9 mouse cellular contexts compared by ENCODE assay signal in genomic region chr6:140924319-140924981, GRCm38 (mm10).
DNase-seq lines count a peak whose midpoint lies in the region; ATAC-seq and TF ChIP-seq lines count a peak whose summit lies in the region.
"Had no signal": no experiment of that assay in that cellular context is flagged by ENCODE, and none has a peak within 500 bp of the region (broad histone marks: within the 10 kb centered on the region; RNA-seq: fewer than 3 reads in every experiment).

No protein-coding gene starts in this region.

- H3K9me3 ChIP-seq in forebrain, postnatal 0 days (ENCODE audit: low read length): no peaks in the 10 kb centered on the region
- no peaks in the 10 kb centered on the region for H3K9me3 ChIP-seq in neural tube, embryonic 13.5 days
- H3K9me3 ChIP-seq: limb, embryonic 15.5 days had no signal

- H3K79me2 ChIP-seq in liver, adult 2 months (ENCODE audit: control insufficient read depth, insufficient read depth, low read length): no peaks in the 10 kb centered on the region

- DNase-seq in ovary, postnatal 36 days (ENCODE audit: low spot score): peak; percentile 20
- no peak for DNase-seq in ovary, postnatal 10 days (ENCODE audit: low spot score)
- DNase-seq in cerebellum, adult 18-20 months: peak; percentile 47 to 71
- peak; percentile 52 for DNase-seq in forebrain, postnatal 0 days
- peak; percentile 8 to 47 for DNase-seq in kidney, adult 8-10 months
- peak; percentile 24 for DNase-seq in liver, adult 2 months (ENCODE audit: extremely low read depth, low read depth, low spot score)

- no peak overlapping the region for H3K9ac ChIP-seq in forebrain, postnatal 0 days
- H3K9ac ChIP-seq in liver, adult 2 months (ENCODE audit: low read depth, low read length): no peak overlapping the region
- H3K9ac ChIP-seq in neural tube, embryonic 13.5 days: no peak overlapping the region
- H3K9ac ChIP-seq: limb, embryonic 15.5 days had no signal

- peak; percentile 65 for TF ChIP-seq CTCF in forebrain, postnatal 0 days (IDR thresholded peaks at IDR 0.05; ENCODE audit: low read depth)
- TF ChIP-seq CTCF in liver, adult 2 months (IDR thresholded peaks at IDR 0.05; ENCODE audit: low read depth, low read length): peak; percentile 54

- 40% methylated on average over 12 of the region's 12 CpGs for WGBS in forebrain, postnatal 0 days
- 60% methylated on average over 12 of the region's 12 CpGs for WGBS in liver, adult 2 months
- WGBS in neural tube, embryonic 13.5 days: 54% methylated on average over 12 of the region's 12 CpGs

- no peak overlapping the region for H3K27ac ChIP-seq in forebrain, postnatal 0 days (ENCODE audit: low read depth, low read length)
- no peak overlapping the region for H3K27ac ChIP-seq in liver, adult 2 months (replicated peaks; ENCODE audit: insufficient read depth, low read depth, low read length)
- no peak overlapping the region for H3K27ac ChIP-seq in neural tube, embryonic 13.5 days (replicated peaks)
- H3K27ac ChIP-seq: limb, embryonic 15.5 days had no signal

- no peak overlapping the region for H3K4me2 ChIP-seq in forebrain, postnatal 0 days (ENCODE audit: low read depth)
- no peak overlapping the region for H3K4me2 ChIP-seq in neural tube, embryonic 13.5 days
- H3K4me2 ChIP-seq: limb, embryonic 15.5 days had no signal

- H3K4me3 ChIP-seq in forebrain, postnatal 0 days (ENCODE audit: low read depth, low read length): no peak overlapping the region
- no peak overlapping the region for H3K4me3 ChIP-seq in liver, adult 2 months (ENCODE audit: insufficient read depth, low read depth, low read length)
- no peak overlapping the region for H3K4me3 ChIP-seq in neural tube, embryonic 13.5 days
- H3K4me3 ChIP-seq: limb, embryonic 15.5 days had no signal

- H3K27me3 ChIP-seq in forebrain, postnatal 0 days (ENCODE audit: insufficient read depth, low read length): no peaks in the 10 kb centered on the region
- H3K27me3 ChIP-seq in liver, adult 2 months (ENCODE audit: control insufficient read depth, insufficient read depth, low read length): no peaks in the 10 kb centered on the region
- H3K27me3 ChIP-seq in neural tube, embryonic 13.5 days: no peaks in the 10 kb centered on the region
- H3K27me3 ChIP-seq: limb, embryonic 15.5 days had no signal

- ATAC-seq in forebrain, postnatal 0 days: peak; percentile 40
- ATAC-seq in neural tube, embryonic 13.5 days (ENCODE audit: low read depth): peak; percentile 53; the same call in 1 of the 2 replicates
- ATAC-seq in erythroid progenitor cell, adult 5-6 weeks (replicated peaks; ENCODE audit: low FRiP score, poor library complexity, severe bottlenecking): no peak

- H3K4me1 ChIP-seq in forebrain, postnatal 0 days (ENCODE audit: insufficient read depth): 0 out of 2 replicates have a peak, but pooled peaks cover 4% of the 10 kb centered on the region
- H3K4me1 ChIP-seq in liver, adult 2 months (ENCODE audit: control insufficient read depth, insufficient read depth, low read length): no peaks in the 10 kb centered on the region
- no peaks in the 10 kb centered on the region for H3K4me1 ChIP-seq in neural tube, embryonic 13.5 days (replicated peaks)
- H3K4me1 ChIP-seq: limb, embryonic 15.5 days had no signal

- TF ChIP-seq POLR2A in liver, adult 2 months (IDR thresholded peaks at IDR 0.05; ENCODE audit: extremely low read depth, insufficient read depth, low read length): no peak

- H3K36me3 ChIP-seq in forebrain, postnatal 0 days (ENCODE audit: insufficient read depth): no peaks in the 10 kb centered on the region
- no peaks in the 10 kb centered on the region for H3K36me3 ChIP-seq in liver, adult 2 months (ENCODE audit: control insufficient read depth, insufficient read depth, low read length)
- H3K36me3 ChIP-seq in neural tube, embryonic 13.5 days: no peaks in the 10 kb centered on the region
- H3K36me3 ChIP-seq: limb, embryonic 15.5 days had no signal
